Mouse (Mus musculus) large intestine, adult 2 months (tissue): ENCODE results near the gene Trim45. TPM values are rescaled to one million over a fixed set of nuclear protein-coding genes. Genes with fewer than 3 reads are reported as not detected.

ENCODE experiments used
- DNase-seq: peaks from one replicate; pipeline ENCODE4 v3.0.0-alpha.2; 2012; ENCODE audit warnings: low read depth, low spot score
- WGBS: fragments of 180-500 bp; shearing (Covaris S2); methylation state at CpG from one replicate; pipeline ENCODE4 v1.1.7; 2018; 5-methylcytosine and 5-hydroxymethylcytosine counted together
- polyA plus RNA-seq: library from polyadenylated mRNA; depleted of rRNA; stranded (reverse); fragments of >200 nt; gene quantifications from 2 replicates; pipeline ENCODE4 v1.2.3, GENCODE M21; 2012

Trim45 gene
- polyA plus RNA-seq, 1 experiment = 1.1 TPM

GRCm38 (mm10) chr3:100925176-100925575 is 3.2 kb downstream of the Trim45 start:
- 77% methylated on average over 16 of the region's 16 CpGs for WGBS

GRCm38 (mm10) chr3:100931332-100932076 is 9.5 kb downstream of the Trim45 start:
- DNase-seq = no peak
- 92% methylated on average over 23 of the region's 23 CpGs for WGBS

More at GRCm38 (mm10) chr3:100925176-100925575, 3.2 kb downstream of the Trim45 start:
- DNase-seq = no peak

- 79% methylated on average over 11 of the region's 11 CpGs for WGBS
- no peak for DNase-seq
These were observed 10.3 kb downstream of the Trim45 start for GRCm38 (mm10) chr3:100932077-100932944.

GRCm38 (mm10) chr3:100935521-100935920 is 13.5 kb downstream of the Trim45 start:
- 55% methylated on average over 6 of the region's 6 CpGs for WGBS
- DNase-seq = no peak

- DNase-seq = no peak
- 98% methylated on average over 6 of the region's 6 CpGs for WGBS
These were observed 14.2 kb downstream of the Trim45 start for GRCm38 (mm10) chr3:100936201-100936600.

- 94% methylated on average over 4 of the region's 4 CpGs for WGBS
- no peak for DNase-seq
These were observed 16.2 kb downstream of the Trim45 start for GRCm38 (mm10) chr3:100938211-100938610.

GRCm38 (mm10) chr3:100940496-100941037 is 18.6 kb downstream of the Trim45 start:
- 89% methylated on average over 4 of the region's 4 CpGs for WGBS
- no peak for DNase-seq

GRCm38 (mm10) chr3:100947286-100947685 is 25.3 kb downstream of the Trim45 start:
- DNase-seq = no peak
- 90% methylated on average over 8 of the region's 8 CpGs for WGBS

- DNase-seq = no peak
- 94% methylated on average over 4 of the region's 4 CpGs for WGBS
These were observed 29.5 kb downstream of the Trim45 start for GRCm38 (mm10) chr3:100951531-100951930.

- DNase-seq = no peak
These were observed 32.6 kb downstream of the Trim45 start for GRCm38 (mm10) chr3:100954616-100955015.

GRCm38 (mm10) chr3:100961007-100961406 is 39.0 kb downstream of the Trim45 start:
- 90% methylated on average over 5 of the region's 5 CpGs for WGBS

GRCm38 (mm10) chr3:100961501-100961900 is 39.5 kb downstream of the Trim45 start:
- 91% methylated on average over 7 of the region's 7 CpGs for WGBS

More at GRCm38 (mm10) chr3:100961007-100961406, 39.0 kb downstream of the Trim45 start:
- DNase-seq = no peak

GRCm38 (mm10) chr3:100963849-100964542 is 42.0 kb downstream of the Trim45 start:
- 76% methylated on average over 14 of the region's 14 CpGs for WGBS
- DNase-seq = no peak

More at GRCm38 (mm10) chr3:100961501-100961900, 39.5 kb downstream of the Trim45 start:
- DNase-seq = no peak

- under 1% methylated on average over 40 of the region's 40 CpGs for WGBS
- DNase-seq = peak; percentile 84
These were observed 47.3 kb downstream of the Trim45 start, which contains the start of gene Ttf2 for GRCm38 (mm10) chr3:100969176-100969917. Gene Ttf2 (minus strand): TSS chr3:100969663.

- DNase-seq = peak; percentile 22
- WGBS = 3% methylated on average over 1 of the region's 1 CpGs
These were observed 51.9 kb downstream of the Trim45 start for GRCm38 (mm10) chr3:100973906-100974305.

- 71% methylated on average over 8 of the region's 8 CpGs for WGBS
- DNase-seq = no peak
These were observed 57.3 kb downstream of the Trim45 start for GRCm38 (mm10) chr3:100979290-100979689.
